Mouse (Mus musculus): ENCODE measurements around the gene Gm38119. TPM values are rescaled to one million over a fixed set of nuclear protein-coding genes. Genes with fewer than 3 reads are reported as not detected.

Gm38119 gene
- not detected in 2 replicates for polyA plus RNA-seq (2014; fragmentation: Nextera tagmentation; extraction: Ambion mirVana)

- no peaks in the 10 kb centered on the region for H3K9me3 ChIP-seq (ENCODE audit: control insufficient read depth, low read length)
- WGBS = 81% methylated on average over 1 of the region's 1 CpGs
- H3K4me1 ChIP-seq (replicated peaks; ENCODE audit: control insufficient read depth, insufficient read depth, low read length) = no peaks in the 10 kb centered on the region
- no peaks in the 10 kb centered on the region for H3K36me3 ChIP-seq (ENCODE audit: control insufficient read depth, insufficient read depth, low read length)
- H3K27me3 ChIP-seq (replicated peaks; ENCODE audit: control insufficient read depth, insufficient read depth, low read length) = no peaks in the 10 kb centered on the region
- H3K27ac ChIP-seq (ENCODE audit: low read depth) = no peak within 1 kb of the TSS
- no peak within 1 kb of the TSS for H3K9ac ChIP-seq (ENCODE audit: low read length)
- no peak within 1 kb of the TSS for H3K4me2 ChIP-seq (ENCODE audit: low read length)
- no peak for ATAC-seq (replicated peaks; ENCODE audit: low FRiP score, low TSS enrichment, low read depth)
- H3K4me3 ChIP-seq (ENCODE audit: low read depth, low read length) = no peak within 1 kb of the TSS
- no peak for DNase-seq (ENCODE audit: low spot score)
These were observed at the start of gene Gm38119 for GRCm38 (mm10) chr3:92738996-92739395. TSS of gene Gm38119 (minus strand) at chr3:92739096.

GRCm38 (mm10) chr3:92778799-92779198 is 39.9 kb upstream of the Gm38119 start, which contains the start of gene Lce1i:
TSS of gene Lce1i (minus strand) at chr3:92778899.
- H3K4me2 ChIP-seq (ENCODE audit: low read length) = no peak within 1 kb of the TSS
- H3K36me3 ChIP-seq (ENCODE audit: control insufficient read depth, insufficient read depth, low read length) = no peaks in the 10 kb centered on the region
- H3K27ac ChIP-seq (ENCODE audit: low read depth) = no peak within 1 kb of the TSS
- WGBS = 81% methylated on average over 1 of the region's 1 CpGs
- DNase-seq (ENCODE audit: low spot score) (no peak), ATAC-seq (replicated peaks; ENCODE audit: low FRiP score, low TSS enrichment, low read depth) (no peak)
- no peak within 1 kb of the TSS for H3K4me3 ChIP-seq (ENCODE audit: low read depth, low read length)
- H3K9me3 ChIP-seq (ENCODE audit: control insufficient read depth, low read length) = no peaks in the 10 kb centered on the region
- no peaks in the 10 kb centered on the region for H3K27me3 ChIP-seq (replicated peaks; ENCODE audit: control insufficient read depth, insufficient read depth, low read length)
- H3K4me1 ChIP-seq (replicated peaks; ENCODE audit: control insufficient read depth, insufficient read depth, low read length) = no peaks in the 10 kb centered on the region
- no peak within 1 kb of the TSS for H3K9ac ChIP-seq (ENCODE audit: low read length)

DNA sequence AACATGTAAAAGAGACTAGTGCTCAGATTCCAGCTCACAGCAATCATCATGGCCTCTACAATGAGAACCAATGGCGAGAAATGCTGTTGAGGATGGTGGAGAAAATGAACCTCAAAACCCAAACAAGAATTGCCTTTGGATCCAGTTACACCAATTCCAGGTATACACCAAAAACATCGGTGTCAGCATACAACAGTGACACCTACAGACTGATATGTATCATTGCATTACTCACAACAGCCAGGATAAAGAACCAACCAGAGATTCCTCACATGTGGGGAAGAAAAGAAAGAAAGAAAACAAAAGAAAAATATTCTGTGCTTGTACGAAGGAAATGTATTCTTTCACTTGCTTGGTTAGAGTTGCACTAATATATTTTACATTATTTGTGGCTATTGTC is 32.7 kb upstream of the Gm38119 start:
- DNase-seq (ENCODE audit: low spot score) = no peak
- no peak overlapping the region for H3K4me2 ChIP-seq (ENCODE audit: low read length)
- no peak overlapping the region for H3K4me3 ChIP-seq (ENCODE audit: low read depth, low read length)
- ATAC-seq (replicated peaks; ENCODE audit: low FRiP score, low TSS enrichment, low read depth) = no peak
- H3K9me3 ChIP-seq (ENCODE audit: control insufficient read depth, low read length) = no peaks in the 10 kb centered on the region
- 30% methylated on average over 3 of the region's 3 CpGs for WGBS
- no peaks in the 10 kb centered on the region for H3K27me3 ChIP-seq (replicated peaks; ENCODE audit: control insufficient read depth, insufficient read depth, low read length)
- no peaks in the 10 kb centered on the region for H3K4me1 ChIP-seq (replicated peaks; ENCODE audit: control insufficient read depth, insufficient read depth, low read length)
- no peak overlapping the region for H3K9ac ChIP-seq (ENCODE audit: low read length)
- no peaks in the 10 kb centered on the region for H3K36me3 ChIP-seq (ENCODE audit: control insufficient read depth, insufficient read depth, low read length)
- no peak overlapping the region for H3K27ac ChIP-seq (ENCODE audit: low read depth)

- DNase-seq (ENCODE audit: low spot score) = no peak
- no peak within 1 kb of the TSS for H3K4me2 ChIP-seq (ENCODE audit: low read length)
- ATAC-seq (replicated peaks; ENCODE audit: low FRiP score, low TSS enrichment, low read depth) = no peak
- H3K27me3 ChIP-seq (replicated peaks; ENCODE audit: control insufficient read depth, insufficient read depth, low read length) = no peaks in the 10 kb centered on the region
- no peak within 1 kb of the TSS for H3K27ac ChIP-seq (ENCODE audit: low read depth)
- H3K4me1 ChIP-seq (replicated peaks; ENCODE audit: control insufficient read depth, insufficient read depth, low read length) = no peaks in the 10 kb centered on the region
- H3K9me3 ChIP-seq (ENCODE audit: control insufficient read depth, low read length) = no peaks in the 10 kb centered on the region
- no peak within 1 kb of the TSS for H3K9ac ChIP-seq (ENCODE audit: low read length)
- no peaks in the 10 kb centered on the region for H3K36me3 ChIP-seq (ENCODE audit: control insufficient read depth, insufficient read depth, low read length)
- 93% methylated on average over 1 of the region's 1 CpGs for WGBS
- no peak within 1 kb of the TSS for H3K4me3 ChIP-seq (ENCODE audit: low read depth, low read length)
These were observed 26.1 kb upstream of the Gm38119 start, which contains the start of gene Lce1h for GRCm38 (mm10) chr3:92764965-92765364. TSS of gene Lce1h (minus strand) at chr3:92765065.

GRCm38 (mm10) chr3:92753197-92753596 is 14.3 kb upstream of the Gm38119 start:
- Histone ChIP-seq H3K9me3 (ENCODE audit: control insufficient read depth, low read length) (no peaks in the 10 kb centered on the region), H3K4me1 (replicated peaks; ENCODE audit: control insufficient read depth, insufficient read depth, low read length) (no peaks in the 10 kb centered on the region), H3K4me3 (ENCODE audit: low read depth, low read length) (no peak overlapping the region), H3K36me3 (ENCODE audit: control insufficient read depth, insufficient read depth, low read length) (no peaks in the 10 kb centered on the region), H3K27ac (ENCODE audit: low read depth) (no peak overlapping the region), H3K9ac (ENCODE audit: low read length) (no peak overlapping the region), H3K27me3 (replicated peaks; ENCODE audit: control insufficient read depth, insufficient read depth, low read length) (no peaks in the 10 kb centered on the region), H3K4me2 (ENCODE audit: low read length) (no peak overlapping the region)
- ATAC-seq (replicated peaks; ENCODE audit: low FRiP score, low TSS enrichment, low read depth) = no peak
- no peak for DNase-seq (ENCODE audit: low spot score)
- WGBS = 44% methylated on average over 3 of the region's 3 CpGs

GRCm38 (mm10) chr3:92752238-92752637 is 13.3 kb upstream of the Gm38119 start, which contains the start of gene Lce1g:
TSS of gene Lce1g (minus strand) at chr3:92752338.
- no peak for DNase-seq (ENCODE audit: low spot score)
- Histone ChIP-seq H3K9me3 (ENCODE audit: control insufficient read depth, low read length) (no peaks in the 10 kb centered on the region), H3K36me3 (ENCODE audit: control insufficient read depth, insufficient read depth, low read length) (no peaks in the 10 kb centered on the region), H3K4me3 (ENCODE audit: low read depth, low read length) (no peak within 1 kb of the TSS), H3K27ac (ENCODE audit: low read depth) (no peak within 1 kb of the TSS), H3K4me2 (ENCODE audit: low read length) (no peak within 1 kb of the TSS), H3K27me3 (replicated peaks; ENCODE audit: control insufficient read depth, insufficient read depth, low read length) (no peaks in the 10 kb centered on the region), H3K9ac (ENCODE audit: low read length) (no peak within 1 kb of the TSS), H3K4me1 (replicated peaks; ENCODE audit: control insufficient read depth, insufficient read depth, low read length) (no peaks in the 10 kb centered on the region)
- 87% methylated on average over 1 of the region's 1 CpGs for WGBS
- ATAC-seq (replicated peaks; ENCODE audit: low FRiP score, low TSS enrichment, low read depth) = no peak

- Histone ChIP-seq H3K4me3 (ENCODE audit: low read depth, low read length) (no peak overlapping the region), H3K27ac (ENCODE audit: low read depth) (no peak overlapping the region), H3K36me3 (ENCODE audit: control insufficient read depth, insufficient read depth, low read length) (no peaks in the 10 kb centered on the region), H3K9ac (ENCODE audit: low read length) (no peak overlapping the region), H3K9me3 (ENCODE audit: control insufficient read depth, low read length) (no peaks in the 10 kb centered on the region), H3K4me1 (replicated peaks; ENCODE audit: control insufficient read depth, insufficient read depth, low read length) (no peaks in the 10 kb centered on the region), H3K4me2 (ENCODE audit: low read length) (no peak overlapping the region), H3K27me3 (replicated peaks; ENCODE audit: control insufficient read depth, insufficient read depth, low read length) (no peaks in the 10 kb centered on the region)
- DNase-seq (ENCODE audit: low spot score) (no peak), ATAC-seq (replicated peaks; ENCODE audit: low FRiP score, low TSS enrichment, low read depth) (no peak)
- 88% methylated on average over 5 of the region's 5 CpGs for WGBS
These were observed 16.3 kb downstream of the Gm38119 start for GRCm38 (mm10) chr3:92722631-92723030.

- WGBS = 76% methylated on average over 3 of the region's 3 CpGs
- Histone ChIP-seq H3K9me3 (ENCODE audit: control insufficient read depth, low read length) (no peaks in the 10 kb centered on the region), H3K9ac (ENCODE audit: low read length) (no peak within 1 kb of the TSS), H3K4me1 (replicated peaks; ENCODE audit: control insufficient read depth, insufficient read depth, low read length) (no peaks in the 10 kb centered on the region), H3K27me3 (replicated peaks; ENCODE audit: control insufficient read depth, insufficient read depth, low read length) (no peaks in the 10 kb centered on the region), H3K4me2 (ENCODE audit: low read length) (no peak within 1 kb of the TSS), H3K27ac (ENCODE audit: low read depth) (no peak within 1 kb of the TSS), H3K36me3 (ENCODE audit: control insufficient read depth, insufficient read depth, low read length) (no peaks in the 10 kb centered on the region), H3K4me3 (ENCODE audit: low read depth, low read length) (no peak within 1 kb of the TSS)
- ATAC-seq (replicated peaks; ENCODE audit: low FRiP score, low TSS enrichment, low read depth) (no peak), DNase-seq (ENCODE audit: low spot score) (no peak)
These were observed 18.6 kb downstream of the Gm38119 start, which contains the start of gene Lce1f for GRCm38 (mm10) chr3:92720250-92720649. TSS of gene Lce1f (minus strand) at chr3:92720350.

DNA sequence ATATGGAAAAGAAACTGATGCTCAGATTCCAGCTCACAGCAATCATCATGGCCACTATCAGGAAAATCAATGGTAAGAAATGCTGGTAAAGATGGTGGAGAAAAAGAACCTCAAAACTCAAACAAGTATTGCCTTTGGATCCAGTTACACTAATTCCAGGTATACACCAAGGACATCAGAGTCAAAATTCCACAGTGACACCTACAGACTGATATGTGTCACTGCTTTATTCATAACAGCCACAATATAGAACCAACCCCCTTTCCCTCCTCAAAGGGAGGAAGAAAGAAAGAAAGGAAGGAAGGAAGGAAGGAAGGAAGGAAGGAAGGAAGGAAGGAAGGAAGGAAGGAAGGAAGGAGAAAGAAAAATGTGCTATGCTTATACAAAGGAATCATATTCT is 23.8 kb downstream of the Gm38119 start:
- ATAC-seq (replicated peaks; ENCODE audit: low FRiP score, low TSS enrichment, low read depth) (no peak), DNase-seq (ENCODE audit: low spot score) (no peak)
- Histone ChIP-seq H3K27me3 (replicated peaks; ENCODE audit: control insufficient read depth, insufficient read depth, low read length) (no peaks in the 10 kb centered on the region), H3K4me3 (ENCODE audit: low read depth, low read length) (no peak overlapping the region), H3K9me3 (ENCODE audit: control insufficient read depth, low read length) (no peaks in the 10 kb centered on the region), H3K4me2 (ENCODE audit: low read length) (no peak overlapping the region), H3K4me1 (replicated peaks; ENCODE audit: control insufficient read depth, insufficient read depth, low read length) (no peaks in the 10 kb centered on the region), H3K27ac (ENCODE audit: low read depth) (no peak overlapping the region), H3K9ac (ENCODE audit: low read length) (no peak overlapping the region), H3K36me3 (ENCODE audit: control insufficient read depth, insufficient read depth, low read length) (no peaks in the 10 kb centered on the region)
